Mouse (Mus musculus): ENCODE data around the gene Chrm5. TPM values are rescaled to one million over a fixed set of nuclear protein-coding genes. Genes with fewer than 3 reads are reported as not detected.
A peak's percentile ranks its signal among the peaks of the same experiment; 100 is the strongest.

Gene Chrm5
- polyA plus RNA-seq, 1 experiment: 0.13 TPM

DNA sequence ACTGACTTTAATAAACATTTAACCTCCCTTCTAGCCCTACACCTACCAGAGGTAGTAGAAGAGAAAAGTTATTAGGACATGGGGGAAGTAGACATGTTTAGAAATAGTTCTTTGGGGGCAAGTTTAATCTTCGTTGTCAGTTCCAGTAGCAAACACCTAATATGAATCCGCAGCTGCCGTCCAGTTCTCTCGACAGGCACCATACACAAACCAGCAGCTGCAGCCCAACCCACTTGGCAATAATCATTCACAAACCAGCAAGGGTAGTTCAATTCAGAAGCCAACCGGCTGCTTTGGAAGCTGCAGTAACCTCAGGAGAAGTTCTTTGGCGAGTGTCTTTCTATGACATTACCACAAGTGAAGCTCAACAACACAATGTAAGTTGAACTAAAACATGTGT is 23.4 kb upstream of the Chrm5 start:
- no peak overlapping the region for H3K27ac ChIP-seq (ENCODE audit: insufficient read depth, low read length)
- TF ChIP-seq CTCF (IDR thresholded peaks at IDR 0.05; ENCODE audit: extremely low read depth, insufficient read depth, low read length) (no peak), POLR2A (IDR thresholded peaks at IDR 0.05; ENCODE audit: extremely low read depth, insufficient read depth, low read length) (no peak)
- no peaks in the 10 kb centered on the region for H3K4me1 ChIP-seq (ENCODE audit: control insufficient read depth, insufficient read depth, low read length)

GRCm38 (mm10) chr2:112501209-112501608 is 20.6 kb upstream of the Chrm5 start:
- H3K4me3 ChIP-seq (ENCODE audit: insufficient read depth, low read length): no peak overlapping the region
- TF ChIP-seq POLR2A (IDR thresholded peaks at IDR 0.05; ENCODE audit: extremely low read depth, insufficient read depth, low read length) (no peak), CTCF (IDR thresholded peaks at IDR 0.05; ENCODE audit: extremely low read depth, insufficient read depth, low read length) (peak; percentile 81)
- no peaks in the 10 kb centered on the region for H3K4me1 ChIP-seq (ENCODE audit: control insufficient read depth, insufficient read depth, low read length)
- H3K27ac ChIP-seq (ENCODE audit: insufficient read depth, low read length): no peak overlapping the region

More for the DNA sequence above, 23.4 kb upstream of the Chrm5 start:
- H3K4me3 ChIP-seq (ENCODE audit: insufficient read depth, low read length): no peak overlapping the region

DNA sequence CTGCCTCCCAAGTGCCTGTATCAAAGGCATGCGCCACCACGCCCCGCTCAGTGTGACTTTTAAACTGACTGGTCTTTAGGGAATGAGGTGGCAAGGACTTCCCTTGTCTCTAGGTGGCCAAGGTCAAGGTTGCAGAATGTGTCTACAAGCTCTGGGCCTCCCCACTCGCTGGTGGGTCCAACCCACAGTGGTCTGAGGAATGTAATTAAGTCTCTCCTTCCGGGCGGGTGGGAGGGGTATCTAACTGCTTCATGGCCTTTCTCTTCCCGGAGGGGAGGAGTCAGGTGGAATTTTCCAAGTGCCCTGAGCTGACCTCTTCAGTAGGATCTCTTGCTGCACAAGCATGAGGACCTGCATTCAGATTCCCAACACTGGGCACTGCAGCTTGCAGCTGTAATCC is 17.3 kb upstream of the Chrm5 start:
- H3K4me1 ChIP-seq (ENCODE audit: control insufficient read depth, insufficient read depth, low read length): no peaks in the 10 kb centered on the region
- no peak for TF ChIP-seq POLR2A (IDR thresholded peaks at IDR 0.05; ENCODE audit: extremely low read depth, insufficient read depth, low read length)
- no peak for TF ChIP-seq CTCF (IDR thresholded peaks at IDR 0.05; ENCODE audit: extremely low read depth, insufficient read depth, low read length)
- no peak overlapping the region for H3K4me3 ChIP-seq (ENCODE audit: insufficient read depth, low read length)
- H3K27ac ChIP-seq (ENCODE audit: insufficient read depth, low read length): no peak overlapping the region

DNA sequence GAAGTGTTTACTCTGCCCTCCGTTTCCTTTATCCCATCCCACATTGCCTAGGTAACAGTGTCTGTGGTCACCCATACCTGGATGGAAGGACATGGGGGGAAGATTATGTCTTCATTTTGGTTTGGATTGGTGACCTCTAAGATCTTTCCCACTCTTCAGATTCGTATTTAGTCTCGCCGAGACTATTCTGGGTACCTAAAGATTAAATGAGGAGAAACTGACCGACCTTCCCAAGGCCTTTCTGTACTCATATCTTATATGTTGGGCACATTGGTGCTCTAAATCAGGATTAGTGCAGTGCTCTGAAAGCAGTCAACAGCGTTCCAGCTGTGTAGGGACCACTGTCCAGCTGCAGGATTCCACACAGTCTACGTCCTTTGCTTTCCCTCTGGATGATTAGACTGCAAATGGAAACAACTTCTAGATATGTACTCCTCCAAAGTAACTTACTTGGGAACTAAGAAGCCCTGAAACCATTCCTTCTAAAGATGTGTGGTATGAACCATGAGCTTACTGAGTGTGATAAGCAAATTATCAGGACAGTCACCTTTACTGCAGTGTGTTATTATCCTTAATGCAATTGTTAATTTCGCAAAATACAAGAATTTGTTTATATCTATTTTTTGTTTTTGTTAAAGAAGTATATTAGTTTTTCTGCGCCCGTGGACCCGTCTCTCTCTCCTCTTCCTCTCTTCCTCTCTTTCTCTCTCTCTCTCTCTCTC is 13.1 kb upstream of the Chrm5 start:
- Histone ChIP-seq H3K27ac (ENCODE audit: insufficient read depth, low read length) (peak overlapping the region; percentile 85), H3K4me1 (ENCODE audit: control insufficient read depth, insufficient read depth, low read length) (no peaks in the 10 kb centered on the region), H3K4me3 (ENCODE audit: insufficient read depth, low read length) (peak overlapping the region; percentile 52)
- TF ChIP-seq POLR2A (IDR thresholded peaks at IDR 0.05; ENCODE audit: extremely low read depth, insufficient read depth, low read length): no peak
- no peak for TF ChIP-seq CTCF (IDR thresholded peaks at IDR 0.05; ENCODE audit: extremely low read depth, insufficient read depth, low read length)

GRCm38 (mm10) chr2:112492856-112493538 is 12.4 kb upstream of the Chrm5 start, which contains the start of gene Aven:
Gene Aven (plus strand): TSS chr2:112492964.
- TF ChIP-seq POLR2A (IDR thresholded peaks at IDR 0.05; ENCODE audit: extremely low read depth, insufficient read depth, low read length) (peak; percentile 73), CTCF (IDR thresholded peaks at IDR 0.05; ENCODE audit: extremely low read depth, insufficient read depth, low read length) (no peak)
- H3K4me3 ChIP-seq (ENCODE audit: insufficient read depth, low read length): peak within 1 kb of the TSS; percentile 52

GRCm38 (mm10) chr2:112492431-112492855 is 11.9 kb upstream of the Chrm5 start:
- Histone ChIP-seq H3K4me1 (ENCODE audit: control insufficient read depth, insufficient read depth, low read length) (no peaks in the 10 kb centered on the region), H3K4me3 (ENCODE audit: insufficient read depth, low read length) (peak overlapping the region; percentile 52), H3K27ac (ENCODE audit: insufficient read depth, low read length) (peak overlapping the region; percentile 97)
- TF ChIP-seq POLR2A (IDR thresholded peaks at IDR 0.05; ENCODE audit: extremely low read depth, insufficient read depth, low read length): no peak
- TF ChIP-seq CTCF (IDR thresholded peaks at IDR 0.05; ENCODE audit: extremely low read depth, insufficient read depth, low read length): no peak

More at GRCm38 (mm10) chr2:112492856-112493538, 12.4 kb upstream of the Chrm5 start, which contains the start of gene Aven:
- Histone ChIP-seq H3K27ac (ENCODE audit: insufficient read depth, low read length) (peak within 1 kb of the TSS; percentile 97), H3K4me1 (ENCODE audit: control insufficient read depth, insufficient read depth, low read length) (no peaks in the 10 kb centered on the region)

DNA sequence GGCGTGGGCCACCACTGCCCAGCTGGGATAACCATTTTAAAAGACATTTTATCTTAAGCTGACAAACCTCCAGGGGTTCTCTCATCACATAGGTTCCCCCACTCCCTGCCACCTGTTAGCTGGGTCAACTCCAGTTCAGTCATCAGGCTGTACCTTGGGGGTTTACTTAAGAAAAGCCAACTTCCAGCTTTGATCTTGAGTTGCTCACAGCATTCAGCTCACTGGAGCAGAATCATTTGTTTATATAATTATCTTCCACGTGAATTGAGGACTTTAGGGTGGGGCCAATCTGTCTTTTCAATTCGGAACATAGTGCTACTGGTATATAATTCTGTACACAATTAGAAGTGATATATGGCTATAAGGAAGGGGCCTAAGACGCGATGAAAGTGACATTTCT is 11.1 kb upstream of the Chrm5 start:
- TF ChIP-seq POLR2A (IDR thresholded peaks at IDR 0.05; ENCODE audit: extremely low read depth, insufficient read depth, low read length): no peak
- TF ChIP-seq CTCF (IDR thresholded peaks at IDR 0.05; ENCODE audit: extremely low read depth, insufficient read depth, low read length): no peak
- no peak overlapping the region for H3K4me3 ChIP-seq (ENCODE audit: insufficient read depth, low read length)
- H3K4me1 ChIP-seq (ENCODE audit: control insufficient read depth, insufficient read depth, low read length): no peaks in the 10 kb centered on the region
- H3K27ac ChIP-seq (ENCODE audit: insufficient read depth, low read length): no peak overlapping the region

- no peaks in the 10 kb centered on the region for H3K4me1 ChIP-seq (ENCODE audit: control insufficient read depth, insufficient read depth, low read length)
- TF ChIP-seq POLR2A (IDR thresholded peaks at IDR 0.05; ENCODE audit: extremely low read depth, insufficient read depth, low read length): no peak
- no peak for TF ChIP-seq CTCF (IDR thresholded peaks at IDR 0.05; ENCODE audit: extremely low read depth, insufficient read depth, low read length)
- H3K27ac ChIP-seq (ENCODE audit: insufficient read depth, low read length): no peak overlapping the region
These were observed 10.1 kb upstream of the Chrm5 start for GRCm38 (mm10) chr2:112490483-112491196.

DNA sequence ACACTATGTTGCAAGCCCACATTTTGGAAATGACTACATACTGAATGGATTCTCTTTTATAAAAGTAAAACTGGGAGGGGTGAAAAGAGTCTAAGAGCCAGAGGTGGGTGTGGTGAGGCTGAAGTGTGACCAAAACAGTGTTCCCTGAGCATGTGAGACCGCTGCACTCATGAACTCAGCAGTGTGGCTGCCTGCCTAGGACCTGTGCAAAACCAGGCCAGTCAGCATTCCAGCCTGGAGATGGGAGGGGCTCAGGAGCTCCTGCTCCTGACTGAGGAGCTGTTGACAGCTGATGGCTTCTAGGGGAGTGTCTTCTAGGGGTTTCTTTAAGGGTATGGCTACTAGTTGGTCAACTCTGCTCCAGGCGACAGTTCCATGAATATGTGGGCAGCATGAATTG is 4.3 kb upstream of the Chrm5 start:
- Histone ChIP-seq H3K27ac (ENCODE audit: insufficient read depth, low read length) (no peak overlapping the region), H3K4me3 (ENCODE audit: insufficient read depth, low read length) (no peak overlapping the region)
- TF ChIP-seq POLR2A (IDR thresholded peaks at IDR 0.05; ENCODE audit: extremely low read depth, insufficient read depth, low read length): no peak
- TF ChIP-seq CTCF (IDR thresholded peaks at IDR 0.05; ENCODE audit: extremely low read depth, insufficient read depth, low read length): no peak

More at GRCm38 (mm10) chr2:112490483-112491196, 10.1 kb upstream of the Chrm5 start:
- H3K4me3 ChIP-seq (ENCODE audit: insufficient read depth, low read length): no peak overlapping the region

More for the DNA sequence above, 4.3 kb upstream of the Chrm5 start:
- H3K4me1 ChIP-seq (ENCODE audit: control insufficient read depth, insufficient read depth, low read length): peaks cover 3% of the 10 kb centered on the region

Measured in cortical plate, adult 2 months (tissue).